Mouse (Mus musculus) stomach, embryonic 16.5 days (tissue): ENCODE data around the gene Fkbpl. TPM values are rescaled to one million over a fixed set of nuclear protein-coding genes. Genes with fewer than 3 reads are reported as not detected.
A peak's percentile ranks its signal among the peaks of the same experiment; 100 is the strongest.

Source experiments
- ATAC-seq: fragments of 200-750 bp; cut with Nextera tagmentation; 2 replicates; pipeline ENCODE4 v1.8.0; 2017; ENCODE audit warnings: moderate number of reproducible peaks, moderate TSS enrichment; ENCODE audit not compliant: insufficient read depth, low FRiP score
- H3K27ac ChIP-seq: fragments of 300-500 bp; sonication (generic); 2 replicates; pipeline ENCODE4 v1.5.1; 2014; ENCODE audit warnings: low read length
- H3K27me3 ChIP-seq: fragments of 300-500 bp; sonication (generic); 2 replicates; pipeline ENCODE4 v1.6.1; 2014; ENCODE audit warnings: low read length, control low read depth, mixed read lengths; ENCODE audit not compliant: control insufficient read depth, insufficient read depth
- H3K36me3 ChIP-seq: fragments of 300-500 bp; sonication (generic); 2 replicates; pipeline ENCODE4 v1.6.1; 2014; ENCODE audit warnings: low read length; ENCODE audit not compliant: control insufficient read depth, insufficient read depth
- H3K4me1 ChIP-seq: fragments of 300-500 bp; sonication (generic); 2 replicates; pipeline ENCODE4 v1.6.1; 2014; ENCODE audit warnings: low read length, control low read depth, mixed read lengths; ENCODE audit not compliant: control insufficient read depth, insufficient read depth
- H3K4me2 ChIP-seq: fragments of 300-500 bp; sonication (generic); 2 replicates; pipeline ENCODE4 v1.6.1; 2014; ENCODE audit warnings: low read depth, low read length, mixed read lengths
- H3K4me3 ChIP-seq: fragments of 300-500 bp; sonication (generic); replicated peaks from 2 replicates; pipeline ENCODE4 v1.5.1; 2014; ENCODE audit warnings: mild to moderate bottlenecking, low read length
- H3K9ac ChIP-seq: fragments of 300-500 bp; sonication (generic); 2 replicates; pipeline ENCODE4 v1.6.1; 2014; ENCODE audit warnings: low read length
- H3K9me3 ChIP-seq: fragments of 300-500 bp; sonication (generic); replicated peaks from 2 replicates; pipeline ENCODE4 v1.6.1; 2016; ENCODE audit warnings: low read length, control low read depth; ENCODE audit not compliant: control insufficient read depth
- WGBS: fragments of 180-500 bp; shearing (Covaris S2); extraction: QIAGEN DNeasy Blood & Tissue Kit; methylation state at CpG from one replicate; pipeline ENCODE4 v1.1.7; 2014; 5-methylcytosine and 5-hydroxymethylcytosine counted together
- polyA plus RNA-seq: library from polyadenylated mRNA; unstranded; fragments of >200 nt; fragmentation: Nextera tagmentation; extraction: Ambion mirVana; gene quantifications from 2 replicates; pipeline ENCODE4 v1.2.1, GENCODE M21; 2015

The Fkbpl gene
- polyA plus RNA-seq, 1 experiment from 2014 or later = 14.4 TPM

GRCm38 (mm10) chr17:34605609-34606008 is 39.0 kb upstream of the Fkbpl start:
- Histone ChIP-seq H3K4me2 (peak overlapping the region; percentile 92), H3K9ac (peak overlapping the region; percentile 96), H3K4me1 (peaks cover 32% of the 10 kb centered on the region), H3K27ac (peak overlapping the region; percentile 96), H3K9me3 (no peaks in the 10 kb centered on the region), H3K36me3 (peaks cover 3% of the 10 kb centered on the region; the same call in 1 of the 2 replicates), H3K4me3 (peak overlapping the region; percentile 89), H3K27me3 (no peaks in the 10 kb centered on the region)
- 1% methylated on average over 30 of the region's 30 CpGs for WGBS
- peak; percentile 51 for ATAC-seq

- Histone ChIP-seq H3K4me2 (peak overlapping the region; percentile 92), H3K9ac (peak overlapping the region; percentile 96), H3K36me3 (no peaks in the 10 kb centered on the region), H3K27me3 (no peaks in the 10 kb centered on the region), H3K4me1 (peaks cover 32% of the 10 kb centered on the region), H3K4me3 (peak overlapping the region; percentile 89), H3K27ac (peak overlapping the region; percentile 96), H3K9me3 (no peaks in the 10 kb centered on the region)
- no peak for ATAC-seq
- 8% methylated on average over 32 of the region's 32 CpGs for WGBS
These were observed 38.2 kb upstream of the Fkbpl start for GRCm38 (mm10) chr17:34606186-34607039.

GRCm38 (mm10) chr17:34607997-34608396 is 36.6 kb upstream of the Fkbpl start:
- Histone ChIP-seq H3K9ac (0 out of 2 replicates have a peak overlapping the region, but pooled peaks have one; percentile 28), H3K36me3 (0 out of 2 replicates have a peak, but pooled peaks cover 11% of the 10 kb centered on the region), H3K4me1 (peaks cover 21% of the 10 kb centered on the region), H3K4me3 (no peak overlapping the region), H3K9me3 (no peaks in the 10 kb centered on the region), H3K27me3 (no peaks in the 10 kb centered on the region), H3K4me2 (no peak overlapping the region), H3K27ac (peak overlapping the region; percentile 16; the same call in 1 of the 2 replicates)
- no peak for ATAC-seq
- 78% methylated on average over 7 of the region's 7 CpGs for WGBS

GRCm38 (mm10) chr17:34611050-34611449 is 33.5 kb upstream of the Fkbpl start:
- peaks cover 11% of the 10 kb centered on the region for H3K4me1 ChIP-seq
- H3K27ac ChIP-seq = no peak overlapping the region
- H3K4me2 ChIP-seq = no peak overlapping the region
- 94% methylated on average over 8 of the region's 8 CpGs for WGBS
- H3K36me3 ChIP-seq = peaks cover 11% of the 10 kb centered on the region; the same call in 1 of the 2 replicates
- ATAC-seq = no peak
- H3K9me3 ChIP-seq = no peaks in the 10 kb centered on the region
- no peak overlapping the region for H3K9ac ChIP-seq
- H3K27me3 ChIP-seq = no peaks in the 10 kb centered on the region
- no peak overlapping the region for H3K4me3 ChIP-seq

- Histone ChIP-seq H3K4me2 (no peak overlapping the region), H3K9ac (no peak overlapping the region), H3K36me3 (peaks cover 11% of the 10 kb centered on the region; the same call in 1 of the 2 replicates), H3K27me3 (no peaks in the 10 kb centered on the region), H3K9me3 (no peaks in the 10 kb centered on the region), H3K4me3 (no peak overlapping the region), H3K27ac (no peak overlapping the region), H3K4me1 (0 out of 2 replicates have a peak, but pooled peaks cover 5% of the 10 kb centered on the region)
- ATAC-seq = no peak
- WGBS = 84% methylated on average over 11 of the region's 11 CpGs
These were observed 31.4 kb upstream of the Fkbpl start for GRCm38 (mm10) chr17:34613054-34613645.

- Histone ChIP-seq H3K36me3 (peaks cover 11% of the 10 kb centered on the region; the same call in 1 of the 2 replicates), H3K4me3 (no peak overlapping the region), H3K9ac (no peak overlapping the region), H3K27ac (no peak overlapping the region), H3K4me2 (no peak overlapping the region), H3K27me3 (no peaks in the 10 kb centered on the region), H3K4me1 (no peaks in the 10 kb centered on the region), H3K9me3 (no peaks in the 10 kb centered on the region)
- WGBS = 94% methylated on average over 10 of the region's 10 CpGs
- no peak for ATAC-seq
These were observed 30.7 kb upstream of the Fkbpl start for GRCm38 (mm10) chr17:34613830-34614229.

GRCm38 (mm10) chr17:34615871-34616270 is 28.7 kb upstream of the Fkbpl start, which contains the start of gene Egfl8:
Gene Egfl8 (minus strand): TSS chr17:34615971.
- Histone ChIP-seq H3K27ac (no peak within 1 kb of the TSS; the same call in 1 of the 2 replicates), H3K4me2 (no peak within 1 kb of the TSS), H3K27me3 (no peaks in the 10 kb centered on the region), H3K4me1 (no peaks in the 10 kb centered on the region), H3K36me3 (peaks cover 20% of the 10 kb centered on the region), H3K4me3 (no peak within 1 kb of the TSS), H3K9me3 (no peaks in the 10 kb centered on the region), H3K9ac (0 out of 2 replicates have a peak within 1 kb of the TSS, but pooled peaks have one; percentile 35)
- 75% methylated on average over 6 of the region's 6 CpGs for WGBS
- no peak for ATAC-seq

GRCm38 (mm10) chr17:34618999-34619398 is 25.6 kb upstream of the Fkbpl start:
- Histone ChIP-seq H3K4me1 (no peaks in the 10 kb centered on the region), H3K9ac (no peak overlapping the region), H3K4me2 (no peak overlapping the region), H3K27me3 (no peaks in the 10 kb centered on the region), H3K27ac (no peak overlapping the region), H3K36me3 (peaks cover 14% of the 10 kb centered on the region), H3K9me3 (no peaks in the 10 kb centered on the region), H3K4me3 (no peak overlapping the region)
- WGBS = 25% methylated on average over 6 of the region's 6 CpGs
- ATAC-seq = no peak; the same call in 1 of the 2 replicates

- H3K9ac ChIP-seq = no peak overlapping the region
- no peak overlapping the region for H3K4me3 ChIP-seq
- peaks cover under 1% of the 10 kb centered on the region; the same call in 1 of the 2 replicates for H3K4me1 ChIP-seq
- H3K27me3 ChIP-seq = no peaks in the 10 kb centered on the region
- peaks cover 14% of the 10 kb centered on the region; the same call in 1 of the 2 replicates for H3K36me3 ChIP-seq
- no peak overlapping the region for H3K27ac ChIP-seq
- WGBS = 69% methylated on average over 8 of the region's 8 CpGs
- H3K4me2 ChIP-seq = no peak overlapping the region
- ATAC-seq = no peak
- H3K9me3 ChIP-seq = no peaks in the 10 kb centered on the region
These were observed 23.6 kb upstream of the Fkbpl start for GRCm38 (mm10) chr17:34621006-34621405.
